Mouse (Mus musculus) bone marrow, adult 2 months (tissue): Measurements from ENCODE around the gene Tpd52l2. TPM values are rescaled to one million over a fixed set of nuclear protein-coding genes. Genes with fewer than 3 reads are reported as not detected.

ENCODE experiments used
- H3K27ac ChIP-seq: fragments of 200-500 bp; 2 replicates; pipeline ENCODE4 v1.5.1; 2012; ENCODE audit warnings: low read depth, mild to moderate bottlenecking, control low read depth, inconsistent platforms, low read length; ENCODE audit not compliant: control insufficient read depth, poor library complexity, insufficient read depth
- H3K4me1 ChIP-seq: fragments of 200-500 bp; 2 replicates; pipeline ENCODE4 v1.6.1; 2011; ENCODE audit warnings: low read length; ENCODE audit not compliant: control insufficient read depth, insufficient read depth
- H3K4me3 ChIP-seq: fragments of 200-500 bp; replicated peaks from 2 replicates; pipeline ENCODE3; 2011; ENCODE audit warnings: mild to moderate bottlenecking, low read depth, low read length, control low read depth; ENCODE audit not compliant: control insufficient read depth
- CTCF ChIP-seq: fragments of 200-500 bp; IDR thresholded peaks from 2 replicates; pipeline ENCODE4 v1.5.1; 2011; ENCODE audit warnings: low read length, control low read depth; ENCODE audit not compliant: control insufficient read depth, insufficient read depth
- POLR2A ChIP-seq: fragments of 200-500 bp; IDR thresholded peaks from 2 replicates; pipeline ENCODE4 v1.6.1; 2011; ENCODE audit warnings: low read depth, mild to moderate bottlenecking, control low read depth, low read length, borderline replicate concordance; ENCODE audit not compliant: control insufficient read depth
- WGBS: fragments of 180-500 bp; shearing (Covaris S2); methylation state at CpG from one replicate; pipeline ENCODE4 v1.1.7; 2018; 5-methylcytosine and 5-hydroxymethylcytosine counted together
- polyA plus RNA-seq: library from polyadenylated mRNA; stranded (reverse); fragments of >200 nt; gene quantifications from 2 replicates; pipeline ENCODE4 v1.2.4, GENCODE M21; 2011; ENCODE audit warnings: low replicate concordance; ENCODE audit not compliant: missing spikeins, insufficient read depth, insufficient read length

Gene Tpd52l2
- 27.0 and 32.9 TPM in 2 replicates for polyA plus RNA-seq

DNA sequence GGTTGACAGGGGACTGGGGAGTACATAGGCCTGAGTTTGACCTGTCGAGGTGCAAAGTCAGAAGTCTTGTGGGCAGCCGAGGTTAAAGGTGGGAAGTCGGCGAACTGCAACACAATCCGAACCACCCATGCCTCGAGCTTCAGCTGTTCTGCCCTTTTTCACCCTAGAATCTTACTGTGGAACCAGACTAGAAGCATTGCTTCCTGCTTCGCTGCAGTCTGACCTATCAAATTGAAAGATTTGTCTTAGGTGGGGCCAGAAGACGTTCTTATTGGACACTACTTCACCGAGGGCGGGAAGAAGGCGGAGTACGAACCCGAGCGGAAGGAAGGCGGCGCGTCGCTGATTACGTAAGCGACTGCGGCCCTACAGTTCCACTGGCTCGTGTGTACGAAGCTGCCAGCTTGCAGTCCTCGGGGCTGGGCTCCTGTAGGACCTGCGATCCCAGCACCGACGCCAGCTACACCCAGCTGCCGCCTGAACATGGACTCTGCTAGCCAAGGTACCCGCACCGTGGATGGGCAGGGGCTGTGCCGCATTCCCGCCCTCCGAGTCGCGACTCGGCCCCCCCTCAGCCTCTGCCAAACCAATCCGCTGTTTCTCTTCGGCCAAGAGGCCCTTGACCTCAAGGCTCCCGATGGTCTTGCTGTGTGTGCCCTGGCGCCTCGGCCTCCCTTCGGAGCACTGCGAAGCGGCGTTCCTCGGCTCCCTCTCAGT, at the start of gene Tpd52l2:
Tpd52l2 (plus strand) TSS at position 312 of the 717 bp plus-strand sequence.
- TF ChIP-seq CTCF (no peak; the same call in 1 of the 2 replicates), POLR2A (peak; percentile 80)
- Histone ChIP-seq H3K27ac (peak within 1 kb of the TSS; percentile 97), H3K4me3 (peak within 1 kb of the TSS; percentile 98), H3K4me1 (no peaks in the 10 kb centered on the region; the same call in 1 of the 2 replicates)
- under 1% methylated on average over 46 of the region's 46 CpGs for WGBS

DNA sequence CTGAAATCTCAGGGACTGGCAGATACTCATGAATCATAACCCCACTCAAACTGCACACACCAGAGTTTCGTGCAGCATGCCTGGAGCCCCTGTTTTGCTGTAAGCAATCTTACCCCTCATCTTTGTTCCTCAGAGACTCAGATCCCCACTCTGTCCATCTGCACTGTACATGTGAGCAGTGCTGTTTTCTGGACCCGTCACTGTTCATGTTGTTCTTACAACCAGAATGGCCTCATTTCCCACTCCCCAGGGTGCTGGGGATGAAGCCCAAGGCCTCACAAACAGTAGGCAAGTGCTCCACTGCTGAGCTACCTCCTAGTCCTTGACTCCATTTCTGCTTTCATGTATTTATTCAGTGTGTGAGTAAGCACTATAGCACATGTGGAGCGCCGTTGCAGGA, 44.8 kb upstream of the Tpd52l2 start:
- WGBS, result 86% methylated on average over 4 of the region's 4 CpGs
- Histone ChIP-seq H3K4me3 (no peak overlapping the region), H3K4me1 (no peaks in the 10 kb centered on the region), H3K27ac (no peak overlapping the region)
- no peak for TF ChIP-seq CTCF
- TF ChIP-seq POLR2A, result no peak

DNA sequence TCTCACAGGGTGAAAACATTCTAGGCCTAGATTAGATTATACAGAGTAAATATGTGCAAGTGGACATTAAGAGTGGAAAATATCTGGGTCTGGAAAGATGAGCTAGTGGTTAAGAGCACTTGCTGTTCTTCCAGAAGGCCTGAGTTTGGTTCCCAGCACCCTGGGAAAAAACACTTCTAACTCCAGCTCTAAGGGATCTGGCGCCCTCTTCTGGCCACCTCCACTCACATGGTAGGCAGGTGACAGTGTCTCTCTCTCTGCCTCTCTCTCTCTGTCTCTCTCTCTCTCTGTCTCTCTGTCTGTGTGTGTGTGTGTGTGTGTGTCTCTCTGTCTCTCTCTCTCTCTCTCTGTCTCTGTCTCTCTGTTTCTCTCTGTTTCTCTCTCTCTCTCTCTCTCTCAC, 43.7 kb upstream of the Tpd52l2 start:
- Histone ChIP-seq H3K4me1 (no peaks in the 10 kb centered on the region), H3K27ac (no peak overlapping the region), H3K4me3 (no peak overlapping the region)
- WGBS, result 77% methylated on average over 1 of the region's 1 CpGs
- TF ChIP-seq CTCF (peak; percentile 43; the same call in 1 of the 2 replicates), POLR2A (no peak)

DNA sequence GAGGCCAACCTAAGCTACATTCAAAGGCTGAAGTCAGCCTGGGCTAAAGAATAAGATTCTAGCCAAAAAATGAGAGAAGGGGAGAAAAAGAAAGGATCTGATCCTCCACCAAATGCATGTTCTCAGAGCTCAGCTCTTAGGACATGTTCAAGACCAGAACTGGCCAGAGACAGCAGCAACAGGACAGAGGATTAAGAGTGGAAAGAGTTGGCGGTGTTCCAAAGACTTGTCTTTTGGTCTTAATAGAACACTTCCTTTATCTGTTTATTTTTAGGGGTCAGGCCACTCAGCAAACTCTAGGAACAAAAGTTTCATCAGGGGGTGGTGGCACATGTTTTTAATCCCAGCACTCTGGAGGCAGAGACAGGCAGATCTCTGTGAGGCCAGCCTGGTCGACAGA, 41.0 kb upstream of the Tpd52l2 start:
- 80% methylated on average over 2 of the region's 2 CpGs for WGBS
- TF ChIP-seq POLR2A (no peak), CTCF (no peak)
- H3K27ac ChIP-seq, result no peak overlapping the region
- no peaks in the 10 kb centered on the region for H3K4me1 ChIP-seq
- no peak overlapping the region for H3K4me3 ChIP-seq

DNA sequence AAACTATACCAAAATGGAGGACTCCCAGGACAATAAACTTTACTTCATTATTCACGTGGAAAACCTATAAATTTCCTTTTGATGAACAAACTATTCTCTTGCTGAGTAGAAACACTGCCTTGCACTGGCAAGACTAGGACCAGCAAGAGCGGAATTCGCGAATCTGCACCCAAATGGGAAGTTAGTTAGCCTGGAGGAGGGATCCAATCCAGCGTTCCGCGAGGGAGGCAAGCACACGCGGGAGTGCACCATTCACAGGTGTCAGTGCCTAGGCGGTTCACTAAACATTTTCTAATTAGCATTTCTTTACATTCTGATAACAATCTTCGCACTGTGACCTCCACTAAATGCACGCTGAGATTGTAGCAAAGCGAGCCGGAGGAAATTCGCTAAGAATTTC, 39.1 kb upstream of the Tpd52l2 start:
- no peak overlapping the region for H3K4me3 ChIP-seq
- TF ChIP-seq CTCF (no peak), POLR2A (no peak)
- 11% methylated on average over 15 of the region's 15 CpGs for WGBS
- no peaks in the 10 kb centered on the region for H3K4me1 ChIP-seq
- H3K27ac ChIP-seq, result no peak overlapping the region

DNA sequence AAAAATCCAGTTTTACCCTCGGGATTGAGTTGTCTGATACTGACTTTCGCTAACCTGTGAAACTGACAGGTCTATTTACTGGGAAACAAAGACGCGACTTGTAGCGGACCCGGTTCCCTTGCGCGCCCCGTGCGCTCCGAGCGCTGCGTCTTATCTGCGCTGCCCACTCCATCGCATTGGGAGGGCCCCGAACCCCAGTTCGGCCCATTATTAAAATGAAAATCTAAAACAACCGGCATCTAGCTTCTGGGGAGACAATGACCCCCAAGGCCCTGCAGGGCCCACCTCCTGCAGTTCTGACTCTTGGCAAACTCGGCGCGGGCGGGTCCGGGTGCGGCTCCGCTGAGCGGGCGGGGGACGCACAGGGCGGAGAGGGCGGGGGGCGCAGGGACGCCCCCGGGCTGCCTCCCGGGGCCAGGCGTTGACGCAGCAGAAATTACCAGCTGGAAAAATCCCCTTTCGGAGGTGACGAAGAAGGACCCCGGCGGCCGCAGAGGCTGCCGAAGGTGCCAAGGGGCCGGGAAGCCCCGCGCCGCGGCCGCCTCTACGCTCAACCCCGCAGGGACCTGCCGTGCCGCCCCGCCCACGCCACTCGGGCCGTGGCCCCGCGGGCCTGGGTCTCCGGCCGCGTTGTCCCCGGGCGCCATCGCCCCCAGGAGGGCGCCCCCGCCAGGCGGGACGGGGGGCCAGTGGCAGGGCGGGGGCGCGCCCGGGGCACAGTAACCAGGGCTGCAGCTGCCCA, 38.4 kb upstream of the Tpd52l2 start:
- peak overlapping the region; percentile 69 for H3K4me3 ChIP-seq
- H3K27ac ChIP-seq, result peak overlapping the region; percentile 65; the same call in 1 of the 2 replicates
- WGBS, result 2% methylated on average over 67 of the region's 72 CpGs
- TF ChIP-seq CTCF (no peak), POLR2A (no peak)
- H3K4me1 ChIP-seq, result no peaks in the 10 kb centered on the region

DNA sequence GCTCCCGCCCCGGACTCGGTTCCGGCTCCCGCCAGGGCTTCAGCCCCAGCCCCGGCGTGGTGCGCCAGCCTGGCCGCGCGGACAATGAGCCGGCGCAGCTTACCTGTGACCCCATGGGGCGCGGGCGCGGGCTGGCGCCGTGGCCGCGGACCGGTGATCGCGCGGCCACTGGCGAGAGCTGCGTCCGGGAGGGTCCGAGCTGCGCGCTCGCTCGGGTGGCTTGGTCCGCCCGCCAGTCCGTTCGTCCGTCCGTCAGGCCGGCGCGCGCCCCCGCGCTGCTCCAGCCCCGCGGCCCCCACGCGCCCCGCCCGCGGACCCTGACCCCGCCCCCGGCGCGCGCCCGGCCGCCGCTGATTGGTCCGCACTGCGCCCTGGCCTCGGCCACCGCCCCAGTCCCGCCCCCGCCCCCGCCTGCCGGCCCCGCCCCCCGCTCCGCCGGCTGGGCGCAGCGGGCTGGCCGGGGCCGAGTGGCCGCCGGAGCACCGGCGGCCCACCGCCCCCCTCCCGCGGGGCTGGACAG, 37.7 kb upstream of the Tpd52l2 start, which contains the start of gene Zbtb46:
Zbtb46 (minus strand) TSS at position 274 of the 520 bp plus-strand sequence.
- WGBS, result 2% methylated on average over 83 of the region's 83 CpGs
- peak within 1 kb of the TSS; percentile 79 for H3K4me3 ChIP-seq
- no peaks in the 10 kb centered on the region for H3K4me1 ChIP-seq
- TF ChIP-seq POLR2A (no peak), CTCF (no peak)
- H3K27ac ChIP-seq, result peak within 1 kb of the TSS; percentile 93

DNA sequence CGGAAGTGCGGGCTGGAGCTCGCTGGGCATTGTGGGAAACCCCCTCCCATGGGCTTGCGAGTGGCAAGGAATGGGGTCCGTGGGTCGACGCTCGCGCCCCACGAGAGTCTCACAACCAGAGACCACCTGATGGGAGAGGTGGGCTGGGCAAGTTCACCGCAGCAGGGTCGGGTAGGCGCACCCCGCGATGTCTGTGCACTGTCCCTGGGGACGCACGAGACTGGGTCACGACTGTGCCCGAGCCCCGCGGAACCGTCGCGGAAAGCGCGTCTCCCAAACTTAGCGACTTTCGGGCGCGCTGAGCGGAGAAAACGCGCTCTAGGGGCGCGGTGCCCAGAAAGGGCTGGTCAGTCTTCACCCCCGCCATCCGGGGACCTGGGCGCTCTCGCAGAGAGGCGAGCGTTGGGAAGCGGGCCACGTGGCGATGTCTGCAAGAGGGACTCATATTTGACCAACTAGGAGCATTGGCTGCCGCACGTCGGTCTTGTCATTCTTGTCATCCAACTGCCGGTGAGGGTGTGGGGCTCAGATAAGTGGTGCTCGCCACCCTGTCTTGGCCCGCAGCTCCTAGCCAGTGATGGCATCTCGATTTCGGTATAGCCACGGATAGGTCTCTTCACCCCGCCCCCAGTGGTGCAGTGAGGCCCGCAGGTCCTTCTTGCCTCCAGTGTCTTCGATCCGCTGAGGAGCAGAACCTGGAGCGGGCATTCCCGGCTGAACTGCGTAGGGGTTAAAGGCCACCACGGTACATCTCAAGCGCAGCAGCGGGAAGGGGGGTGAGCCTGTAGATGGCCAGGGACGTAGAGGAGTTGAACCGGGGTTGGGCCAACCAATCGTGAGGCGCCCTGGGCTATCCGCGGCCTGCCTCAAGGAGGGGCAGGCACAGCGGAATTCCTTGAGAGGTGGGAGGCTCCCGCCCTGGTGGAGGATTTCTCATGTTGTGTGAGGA, 37.0 kb upstream of the Tpd52l2 start:
- H3K27ac ChIP-seq, result peak overlapping the region; percentile 93
- no peaks in the 10 kb centered on the region for H3K4me1 ChIP-seq
- TF ChIP-seq POLR2A (peak; percentile 55; the same call in 1 of the 2 replicates), CTCF (no peak)
- 5% methylated on average over 70 of the region's 71 CpGs for WGBS
- peak overlapping the region; percentile 79 for H3K4me3 ChIP-seq
